Mouse (Mus musculus) hematopoietic stem cell, adult 5-6 weeks (primary cell): ENCODE measurements around the gene Fam199x. TPM values are rescaled to one million over a fixed set of nuclear protein-coding genes. Genes with fewer than 3 reads are reported as not detected.

Experiments
- ATAC-seq, 2 experiments: fragments of 125-278 bp in 1 of 2; replicated peaks in 1 of 2; 2 replicates each; pipeline ENCODE4 v1.8.0; 2016 to 2017; ENCODE audit warnings: inconsistent platforms in 2 of 2, mild to moderate bottlenecking in 2 of 2, moderate number of reproducible peaks in 2 of 2, low read depth in 1 of 2, moderate TSS enrichment in 1 of 2; ENCODE audit not compliant: low FRiP score in 2 of 2, poor library complexity in 2 of 2, severe bottlenecking in 2 of 2, insufficient read depth in 1 of 2, low TSS enrichment in 1 of 2
- total RNA-seq: library from RNA; stranded (forward); fragments of 172-1452, 232-1000 nt; gene quantifications from 2 replicates; pipeline ENCODE4 v1.2.3, GENCODE M21; 2017

Gene Fam199x
- total RNA-seq, 1 experiment from 2014 or later, result 20.0 TPM

GRCm38 (mm10) chrX:137127542-137127941, 78.1 kb downstream of the Fam199x start:
- no peak for ATAC-seq

Other genes with a start within 250 kb of the Fam199x start
- 3.4 and 3.6 TPM in 2 replicates for gene Plp1, start 226.9 kb upstream of the Fam199x start, total RNA-seq
- gene Rab9b, start 180.8 kb upstream of the Fam199x start, total RNA-seq, result not detected in 2 replicates
- not detected in 2 replicates for gene H2bfm, start 122.3 kb upstream of the Fam199x start, total RNA-seq
- gene Tmsb15b2, start 74.1 kb upstream of the Fam199x start, total RNA-seq, result 6.4 and 14.5 TPM in 2 replicates
- gene Tmsb15l, start 72.7 kb upstream of the Fam199x start, total RNA-seq, result 20.1 and 33.5 TPM in 2 replicates
- gene Tmsb15b1, start 72.7 kb upstream of the Fam199x start, total RNA-seq, result 13.9 and 18.6 TPM in 2 replicates
- 2.3 and 2.6 TPM in 2 replicates for gene Zcchc18, start 56.4 kb upstream of the Fam199x start, total RNA-seq
- 5.6 and 10.0 TPM in 2 replicates for gene Slc25a53, start 11.3 kb upstream of the Fam199x start, total RNA-seq
- not detected in 2 replicates for gene Esx1, start 72.5 kb downstream of the Fam199x start, total RNA-seq